Mouse (Mus musculus) heart, embryonic 16.5 days (tissue): ENCODE data around the gene Mfap1a. TPM values are rescaled to one million over a fixed set of nuclear protein-coding genes. Genes with fewer than 3 reads are reported as not detected.

ENCODE experiments used
- ATAC-seq: fragments of 200-750 bp; cut with Nextera tagmentation; replicated peaks from 2 replicates; pipeline ENCODE4 v1.8.0; 2017; ENCODE audit warnings: moderate number of reproducible peaks; ENCODE audit not compliant: insufficient read depth, low FRiP score; ENCODE audit errors: extremely low read depth
- H3K27ac ChIP-seq: fragments of 300-500 bp; sonication (generic); 2 replicates; pipeline ENCODE4 v1.5.1; 2014; ENCODE audit warnings: mild to moderate bottlenecking, low read length, control low read depth, moderate library complexity
- H3K27me3 ChIP-seq: fragments of 300-500 bp; sonication (generic); 2 replicates; pipeline ENCODE4 v1.6.1; 2014; ENCODE audit warnings: low read length, mixed read lengths; ENCODE audit not compliant: control insufficient read depth, insufficient read depth
- H3K36me3 ChIP-seq: fragments of 300-500 bp; sonication (generic); 2 replicates; pipeline ENCODE4 v1.6.1; 2014; ENCODE audit not compliant: control insufficient read depth, insufficient read depth
- H3K4me1 ChIP-seq: fragments of 300-500 bp; sonication (generic); 2 replicates; pipeline ENCODE4 v1.6.1; 2014; ENCODE audit warnings: low read length, mixed read lengths; ENCODE audit not compliant: control insufficient read depth, insufficient read depth
- H3K4me2 ChIP-seq: fragments of 300-500 bp; sonication (generic); 2 replicates; pipeline ENCODE4 v1.6.1; 2014; ENCODE audit warnings: low read depth, mild to moderate bottlenecking, control low read depth, low read length
- H3K4me3 ChIP-seq: fragments of 300-500 bp; sonication (generic); 2 replicates; pipeline ENCODE4 v1.5.1; 2014; ENCODE audit warnings: mild to moderate bottlenecking, control low read depth, low read length
- H3K9ac ChIP-seq: fragments of 300-500 bp; sonication (generic); 2 replicates; pipeline ENCODE4 v1.6.1; 2014; ENCODE audit warnings: low read length, control low read depth
- H3K9me3 ChIP-seq: fragments of 300-500 bp; sonication (generic); replicated peaks from 2 replicates; pipeline ENCODE4 v1.6.1; 2016; ENCODE audit warnings: low read length; ENCODE audit not compliant: control insufficient read depth
- WGBS: fragments of 180-500 bp; shearing (Covaris S2); extraction: QIAGEN DNeasy Blood & Tissue Kit; methylation state at CpG from one replicate; pipeline ENCODE4 v1.1.7; 2014; 5-methylcytosine and 5-hydroxymethylcytosine counted together
- polyA plus RNA-seq: library from polyadenylated mRNA; unstranded; fragments of >200 nt; fragmentation: Nextera tagmentation; extraction: Ambion mirVana; gene quantifications from 2 replicates; pipeline ENCODE4 v1.2.1, GENCODE M21; 2015

Gene Mfap1a
- polyA plus RNA-seq, 1 experiment from 2014 or later, result 25.3 TPM

DNA sequence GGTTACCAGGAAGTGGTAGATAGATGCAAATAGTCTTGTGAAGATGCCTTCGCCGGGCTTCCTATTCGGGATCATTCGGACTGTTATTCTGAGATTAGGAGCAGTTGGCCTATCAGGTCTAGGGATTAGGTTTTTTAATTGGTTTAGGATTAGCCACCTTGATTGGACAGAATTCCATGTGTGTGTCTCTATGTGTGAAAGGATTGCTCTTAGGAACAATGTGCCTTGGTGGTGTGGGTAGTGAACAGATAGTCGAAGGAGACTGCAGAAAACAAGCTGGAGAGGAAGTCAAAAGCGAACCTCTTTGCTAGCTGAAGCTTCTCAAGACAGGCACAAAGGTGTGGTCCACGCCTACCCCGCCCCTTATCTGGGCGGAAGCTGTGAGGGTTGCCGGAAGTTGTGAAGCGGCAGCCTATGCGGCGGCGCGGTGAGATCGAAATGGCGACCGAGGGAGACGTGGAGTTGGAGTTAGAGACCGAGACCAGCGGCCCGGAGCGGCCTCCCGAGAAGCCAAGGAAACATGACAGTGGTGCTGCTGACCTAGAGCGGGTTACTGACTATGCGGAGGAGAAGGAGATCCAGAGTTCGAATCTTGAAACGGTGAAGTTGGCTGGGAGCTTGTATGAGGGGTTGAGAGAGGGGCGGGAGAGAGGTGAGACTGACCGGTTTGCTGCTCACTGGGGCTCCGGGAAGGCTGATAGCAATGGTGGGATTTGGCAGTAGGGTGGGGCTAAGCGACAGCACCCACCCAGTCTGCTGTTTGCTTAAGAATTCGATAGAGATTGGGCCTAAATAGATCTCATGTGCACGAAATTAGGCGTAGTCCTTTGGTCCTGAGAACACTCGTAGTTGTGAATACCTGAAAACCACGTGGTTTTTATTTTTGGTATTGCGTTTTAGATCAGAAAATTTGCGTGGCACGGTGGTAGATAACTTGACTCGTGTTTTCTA lies 49.5 kb downstream of the Mfap1a start, which contains the start of gene Serinc4:
Gene Serinc4, minus strand, starts transcription at position 90 of the 951 bp plus-strand sequence.
- Histone ChIP-seq H3K4me1 (peaks cover 26% of the 10 kb centered on the region), H3K9ac (peak within 1 kb of the TSS; percentile 82), H3K27ac (peak within 1 kb of the TSS; percentile 80), H3K4me3 (peak within 1 kb of the TSS; percentile 76), H3K27me3 (no peaks in the 10 kb centered on the region), H3K36me3 (peaks cover 5% of the 10 kb centered on the region; the same call in 1 of the 2 replicates), H3K9me3 (no peaks in the 10 kb centered on the region), H3K4me2 (peak within 1 kb of the TSS; percentile 63)
- 3% methylated on average over 41 of the region's 41 CpGs for WGBS
- peak; percentile 85 for ATAC-seq

DNA sequence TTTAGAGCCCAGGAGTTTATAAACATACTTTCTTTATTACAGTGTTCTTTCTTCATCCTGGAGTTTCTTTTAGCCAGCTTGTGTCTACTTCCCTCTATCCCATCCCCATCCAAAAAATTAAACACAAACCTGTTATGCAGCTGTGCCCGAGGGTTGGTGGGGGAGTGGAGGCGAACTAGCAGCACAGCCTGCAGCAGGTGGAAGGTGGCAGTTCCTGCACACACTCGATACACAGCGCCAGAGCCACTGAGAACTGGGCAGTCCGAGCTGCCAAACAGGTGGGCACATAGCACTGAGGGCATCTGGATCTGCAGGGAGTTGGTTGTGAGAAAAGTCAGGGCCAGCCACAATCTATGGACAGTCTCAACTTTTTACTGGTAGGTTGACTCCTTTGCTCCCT lies 50.9 kb downstream of the Mfap1a start:
- no peak for ATAC-seq
- Histone ChIP-seq H3K4me3 (no peak overlapping the region), H3K4me2 (no peak overlapping the region), H3K9me3 (no peaks in the 10 kb centered on the region), H3K27me3 (no peaks in the 10 kb centered on the region), H3K9ac (no peak overlapping the region), H3K4me1 (peaks cover 35% of the 10 kb centered on the region), H3K27ac (no peak overlapping the region), H3K36me3 (peaks cover 12% of the 10 kb centered on the region)
- 76% methylated on average over 5 of the region's 5 CpGs for WGBS

DNA sequence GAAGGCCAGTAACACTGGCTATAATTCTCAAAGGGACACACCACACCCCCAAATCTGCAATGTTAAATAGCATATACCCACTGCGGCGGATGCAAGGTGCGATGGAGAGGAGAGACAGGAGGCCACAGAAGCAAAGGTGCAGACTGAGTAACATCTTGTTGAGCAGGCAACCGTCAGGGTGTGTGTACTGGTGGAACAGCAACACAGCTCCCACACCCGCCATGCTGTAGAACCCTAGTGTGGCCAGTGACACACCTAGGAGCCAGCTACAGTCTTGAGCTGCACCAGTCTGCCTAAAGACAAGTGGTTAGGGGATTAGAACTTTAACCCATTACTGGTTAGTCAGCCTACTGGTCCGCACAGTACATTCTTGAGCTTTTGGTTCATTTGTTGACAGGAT lies 52.5 kb downstream of the Mfap1a start:
- Histone ChIP-seq H3K27me3 (no peaks in the 10 kb centered on the region), H3K36me3 (peaks cover 12% of the 10 kb centered on the region), H3K9ac (no peak overlapping the region), H3K27ac (peak overlapping the region; percentile 50; the same call in 1 of the 2 replicates), H3K9me3 (no peaks in the 10 kb centered on the region), H3K4me1 (peaks cover 38% of the 10 kb centered on the region), H3K4me2 (no peak overlapping the region), H3K4me3 (no peak overlapping the region)
- WGBS, result 88% methylated on average over 6 of the region's 6 CpGs
- no peak for ATAC-seq

DNA sequence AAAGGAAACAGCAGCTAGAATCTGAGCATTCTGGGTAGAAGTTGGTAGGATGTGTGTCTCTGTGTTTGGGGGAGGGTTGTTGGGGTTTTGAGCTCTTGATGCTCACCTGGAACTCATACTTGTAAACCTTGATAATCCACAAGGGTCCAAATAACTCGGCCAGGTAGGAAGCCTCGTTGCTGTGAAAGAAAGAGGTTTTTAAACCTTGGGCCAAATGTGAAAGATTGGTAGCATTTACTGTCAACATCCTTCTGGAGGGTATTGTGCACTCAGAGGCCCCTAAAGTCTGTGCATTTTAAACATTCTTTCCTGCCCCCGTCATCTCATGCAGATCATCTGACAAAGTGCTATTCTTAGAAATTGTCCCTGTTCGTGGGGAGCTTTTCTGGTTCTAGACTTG lies 53.5 kb downstream of the Mfap1a start, which contains the start of gene Hypk:
Gene Hypk, plus strand, starts transcription at position 301 of the 400 bp plus-strand sequence.
- Histone ChIP-seq H3K27me3 (no peaks in the 10 kb centered on the region), H3K9ac (no peak within 1 kb of the TSS), H3K4me2 (0 out of 2 replicates have a peak within 1 kb of the TSS, but pooled peaks have one; percentile 6), H3K9me3 (no peaks in the 10 kb centered on the region), H3K36me3 (peaks cover 12% of the 10 kb centered on the region), H3K27ac (peak within 1 kb of the TSS; percentile 50), H3K4me1 (peaks cover 38% of the 10 kb centered on the region), H3K4me3 (no peak within 1 kb of the TSS)
- 34% methylated on average over 4 of the region's 4 CpGs for WGBS
- ATAC-seq, result no peak

DNA sequence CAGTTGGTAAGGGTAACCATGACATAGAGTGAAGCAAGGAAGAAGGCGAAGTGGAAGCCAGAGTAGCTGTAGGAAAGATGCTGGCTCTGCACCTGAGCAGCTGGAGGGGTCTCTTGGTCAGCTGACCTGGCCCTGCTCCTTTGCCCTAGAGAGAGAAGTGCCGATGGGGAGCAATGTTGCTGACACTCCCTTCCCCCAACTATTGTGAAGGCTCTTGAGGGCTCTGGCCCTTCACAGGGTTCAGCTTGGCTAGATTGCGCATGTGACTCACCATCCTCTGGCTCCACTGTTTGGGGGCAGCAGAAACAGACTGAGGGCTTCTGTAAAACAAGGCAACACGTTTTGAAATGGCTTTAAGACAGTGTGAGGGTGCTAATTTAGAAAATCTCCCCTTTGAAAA lies 54.1 kb downstream of the Mfap1a start:
- ATAC-seq, result no peak
- Histone ChIP-seq H3K9me3 (no peaks in the 10 kb centered on the region), H3K4me1 (peaks cover 36% of the 10 kb centered on the region), H3K36me3 (peaks cover 12% of the 10 kb centered on the region), H3K9ac (no peak overlapping the region), H3K4me2 (no peak overlapping the region), H3K27ac (peak overlapping the region; percentile 50; the same call in 1 of the 2 replicates), H3K4me3 (no peak overlapping the region), H3K27me3 (no peaks in the 10 kb centered on the region)
- 48% methylated on average over 4 of the region's 4 CpGs for WGBS

DNA sequence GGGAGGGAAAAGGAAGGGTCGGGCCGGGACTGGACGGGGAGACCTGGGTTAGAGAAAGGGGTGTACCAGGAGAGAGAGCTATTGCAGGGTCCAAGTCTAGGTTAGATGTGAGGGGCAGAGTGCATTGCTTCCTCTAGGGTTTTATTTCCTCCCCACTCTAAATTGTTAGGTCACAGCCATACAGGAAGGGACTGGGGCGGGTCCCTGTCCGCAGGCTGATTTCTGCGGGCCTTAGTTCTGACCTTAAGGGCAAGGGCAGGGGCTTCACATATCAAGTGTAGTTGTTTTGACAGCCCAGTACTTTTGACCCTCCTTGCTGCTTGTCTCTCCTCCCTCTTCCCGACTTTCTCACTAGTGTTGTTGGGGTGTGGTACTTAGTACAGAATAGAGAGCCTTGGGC lies 56.4 kb downstream of the Mfap1a start:
- H3K27ac ChIP-seq, result peak overlapping the region; percentile 97
- H3K4me3 ChIP-seq, result peak overlapping the region; percentile 97
- no peaks in the 10 kb centered on the region for H3K9me3 ChIP-seq
- peaks cover 31% of the 10 kb centered on the region for H3K4me1 ChIP-seq
- peaks cover 12% of the 10 kb centered on the region for H3K36me3 ChIP-seq
- 0% methylated on average over 7 of the region's 7 CpGs for WGBS
- peak overlapping the region; percentile 99 for H3K9ac ChIP-seq
- H3K27me3 ChIP-seq, result no peaks in the 10 kb centered on the region
- no peak for ATAC-seq
- H3K4me2 ChIP-seq, result peak overlapping the region; percentile 93

DNA sequence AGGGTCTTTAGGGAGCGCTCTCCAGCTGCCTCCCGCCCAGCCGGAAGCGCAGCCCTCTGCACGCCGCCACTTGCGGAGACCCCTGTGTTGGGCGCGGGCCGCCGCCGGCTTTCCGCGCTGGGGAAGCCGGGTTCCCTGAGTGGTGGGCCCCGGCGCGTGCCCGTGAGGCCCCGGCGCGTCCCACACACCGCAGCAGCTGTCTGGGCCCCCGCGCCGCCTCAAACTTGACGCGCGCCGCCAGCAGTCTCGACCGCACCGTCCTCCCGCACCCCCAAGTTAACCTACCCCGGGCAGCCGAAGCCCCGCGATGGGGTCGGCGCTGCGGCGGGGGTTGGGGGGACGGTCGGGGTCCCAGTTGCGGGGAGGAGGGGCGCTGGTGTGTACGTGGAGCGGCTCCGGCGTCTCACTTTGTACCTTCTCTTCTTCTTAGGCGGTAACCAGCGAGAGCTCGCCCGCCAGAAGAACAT lies 56.9 kb downstream of the Mfap1a start:
- Histone ChIP-seq H3K27ac (peak overlapping the region; percentile 97), H3K4me1 (peaks cover 31% of the 10 kb centered on the region), H3K4me3 (peak overlapping the region; percentile 97), H3K4me2 (peak overlapping the region; percentile 93), H3K36me3 (peaks cover 12% of the 10 kb centered on the region), H3K9me3 (no peaks in the 10 kb centered on the region), H3K27me3 (no peaks in the 10 kb centered on the region), H3K9ac (peak overlapping the region; percentile 99)
- peak; percentile 15 for ATAC-seq
- WGBS, result under 1% methylated on average over 54 of the region's 54 CpGs

DNA sequence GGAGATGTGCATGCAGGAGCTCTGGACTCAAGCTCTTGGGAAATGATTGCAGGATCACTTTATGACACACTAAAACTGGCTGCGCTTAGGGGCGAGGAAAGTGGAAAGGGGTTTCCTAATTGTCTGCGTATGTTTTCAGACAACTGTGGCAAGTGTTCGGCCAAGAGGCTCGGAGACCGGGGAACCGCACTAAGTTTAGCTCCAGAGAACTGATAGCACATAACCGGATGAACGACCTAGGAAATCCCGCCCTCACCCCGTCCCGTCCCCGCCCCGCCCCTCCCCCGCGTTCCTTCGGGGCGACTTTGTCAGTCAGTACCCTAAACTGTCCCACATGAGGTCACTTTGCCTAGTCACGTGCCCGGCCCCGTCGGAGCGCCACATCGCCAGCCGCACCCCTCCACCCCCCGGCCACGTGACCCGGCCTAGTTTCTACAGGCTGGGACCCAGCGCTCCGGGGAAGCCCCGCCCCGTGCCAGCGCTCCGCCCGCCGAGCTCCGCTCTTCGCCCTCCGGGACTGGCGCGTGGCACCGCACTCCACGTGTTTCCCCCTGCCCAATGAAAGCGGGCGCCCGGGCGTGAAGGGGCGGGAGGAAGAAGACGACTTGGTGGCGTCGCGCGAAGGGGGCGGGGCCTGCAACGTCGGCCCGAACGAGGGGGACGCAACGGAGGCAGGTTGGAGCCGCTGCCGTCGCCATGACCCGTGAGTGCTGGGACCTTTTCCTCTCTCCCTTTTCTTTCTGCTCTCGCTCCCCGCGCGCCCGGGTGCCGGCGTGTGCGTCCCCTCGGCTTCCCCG lies 57.5 kb downstream of the Mfap1a start, which contains the start of gene Serf2:
Gene Serf2, plus strand, starts transcription at position 457 of the 797 bp plus-strand sequence.
- H3K9me3 ChIP-seq, result no peaks in the 10 kb centered on the region
- peak within 1 kb of the TSS; percentile 93 for H3K4me2 ChIP-seq
- peak within 1 kb of the TSS; percentile 100 for H3K27ac ChIP-seq
- H3K36me3 ChIP-seq, result peaks cover 12% of the 10 kb centered on the region
- ATAC-seq, result peak; percentile 97
- under 1% methylated on average over 67 of the region's 74 CpGs for WGBS
- H3K4me1 ChIP-seq, result peaks cover 31% of the 10 kb centered on the region
- H3K4me3 ChIP-seq, result peak within 1 kb of the TSS; percentile 97
- no peaks in the 10 kb centered on the region for H3K27me3 ChIP-seq
- peak within 1 kb of the TSS; percentile 99 for H3K9ac ChIP-seq
